Mouse (Mus musculus): ENCODE measurements around the gene Tmem240. TPM values are rescaled to one million over a fixed set of nuclear protein-coding genes. Genes with fewer than 3 reads are reported as not detected.
A peak's percentile ranks its signal among the peaks of the same experiment; 100 is the strongest.
"Not testable (repeated sequence)": the region's sequence is repeated elsewhere in the genome, so short reads cannot be mapped to it uniquely, and the experiment has no call there.

Gene Tmem240
- polyA plus RNA-seq, 1 experiment from 2014 or later = 12.0 TPM

GRCm38 (mm10) chr4:155738262-155738661 lies 3.7 kb downstream of the Tmem240 start:
- Histone ChIP-seq H3K9me3 (no peaks in the 10 kb centered on the region), H3K27ac (replicated peaks) (no peak overlapping the region), H3K4me1 (replicated peaks) (peaks cover 42% of the 10 kb centered on the region), H3K36me3 (peaks cover 58% of the 10 kb centered on the region), H3K27me3 (no peaks in the 10 kb centered on the region), H3K9ac (no peak overlapping the region), H3K4me2 (no peak overlapping the region), H3K4me3 (no peak overlapping the region)
- WGBS = 72% methylated on average over 8 of the region's 8 CpGs
- ATAC-seq (ENCODE audit: low read depth) = no peak

GRCm38 (mm10) chr4:155739152-155739551 lies 4.6 kb downstream of the Tmem240 start:
- 83% methylated on average over 6 of the region's 6 CpGs for WGBS
- Histone ChIP-seq H3K27ac (replicated peaks) (no peak overlapping the region), H3K36me3 (peaks cover 66% of the 10 kb centered on the region)

GRCm38 (mm10) chr4:155739741-155740636 lies 5.4 kb downstream of the Tmem240 start:
- 0 out of 2 replicates have a peak, but pooled peaks have one; percentile 12 for ATAC-seq (ENCODE audit: low read depth)
- H3K27ac ChIP-seq (replicated peaks) = no peak overlapping the region
- 77% methylated on average over 37 of the region's 37 CpGs for WGBS

More at GRCm38 (mm10) chr4:155739152-155739551, 4.6 kb downstream of the Tmem240 start:
- Histone ChIP-seq H3K27me3 (no peaks in the 10 kb centered on the region), H3K4me2 (no peak overlapping the region), H3K9me3 (no peaks in the 10 kb centered on the region), H3K9ac (no peak overlapping the region), H3K4me1 (replicated peaks) (peaks cover 33% of the 10 kb centered on the region), H3K4me3 (no peak overlapping the region)
- no peak for ATAC-seq (ENCODE audit: low read depth)

DNA sequence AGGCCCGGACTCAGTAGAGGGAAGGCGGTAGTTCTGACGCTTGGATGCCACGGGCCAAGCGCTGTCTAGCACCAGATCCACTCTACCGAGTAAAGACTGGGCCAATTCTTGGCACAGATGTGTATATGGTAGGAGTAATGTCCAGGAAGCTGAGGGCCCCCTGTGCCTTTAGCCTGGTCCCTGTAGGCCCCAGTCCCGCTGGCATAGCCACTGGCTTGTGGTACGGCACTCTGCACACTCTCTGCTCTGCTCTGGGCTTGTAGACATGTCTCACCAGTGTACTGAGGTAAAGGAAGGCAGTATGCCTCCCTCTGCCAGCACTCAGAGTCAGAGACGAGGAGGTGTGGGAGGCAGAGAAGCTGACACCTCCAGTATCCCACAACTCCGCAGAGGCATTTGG lies 6.1 kb downstream of the Tmem240 start:
- not testable (repeated sequence) for H3K4me2 ChIP-seq; H3K9ac ChIP-seq; ATAC-seq (ENCODE audit: low read depth); H3K9me3 ChIP-seq; H3K27ac ChIP-seq (replicated peaks); H3K4me3 ChIP-seq; H3K27me3 ChIP-seq
- Histone ChIP-seq H3K36me3 (peaks cover 81% of the 10 kb centered on the region), H3K4me1 (replicated peaks) (peaks cover 26% of the 10 kb centered on the region)
- WGBS = 91% methylated on average over 10 of the region's 10 CpGs

More at GRCm38 (mm10) chr4:155739741-155740636, 5.4 kb downstream of the Tmem240 start:
- Histone ChIP-seq H3K4me3 (no peak overlapping the region), H3K9ac (no peak overlapping the region), H3K4me1 (replicated peaks) (peaks cover 30% of the 10 kb centered on the region), H3K27me3 (no peaks in the 10 kb centered on the region), H3K36me3 (peaks cover 74% of the 10 kb centered on the region), H3K9me3 (no peaks in the 10 kb centered on the region), H3K4me2 (no peak overlapping the region)

- H3K9me3 ChIP-seq = no peaks in the 10 kb centered on the region
- 91% methylated on average over 5 of the region's 5 CpGs for WGBS
- ATAC-seq (ENCODE audit: low read depth) = no peak
Measured at GRCm38 (mm10) chr4:155742684-155743083, 8.1 kb downstream of the Tmem240 start.

DNA sequence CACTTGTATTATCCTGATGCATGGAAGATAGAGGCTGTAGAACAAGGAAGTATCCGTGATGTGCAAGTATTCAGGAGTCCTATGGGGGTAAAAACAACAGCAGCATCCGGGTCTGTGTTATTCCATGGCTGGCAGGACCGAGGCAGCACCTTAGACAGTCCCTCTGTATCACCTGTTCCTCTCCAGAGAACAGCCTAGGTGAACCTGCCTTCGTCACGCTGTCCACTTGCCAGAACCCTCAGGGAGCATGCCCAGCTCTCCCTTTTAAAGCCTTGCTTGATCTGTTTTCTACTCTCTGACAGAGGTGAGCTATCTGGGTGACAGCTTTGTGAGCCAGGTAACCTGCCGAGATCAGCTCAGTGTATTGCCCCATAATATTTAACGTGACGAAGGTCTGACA lies 9.9 kb downstream of the Tmem240 start:
- Histone ChIP-seq H3K4me2 (no peak overlapping the region), H3K9me3 (no peaks in the 10 kb centered on the region), H3K27me3 (no peaks in the 10 kb centered on the region), H3K9ac (no peak overlapping the region), H3K36me3 (peaks cover 99% of the 10 kb centered on the region), H3K4me3 (no peak overlapping the region), H3K4me1 (replicated peaks) (no peaks in the 10 kb centered on the region; the same call in 1 of the 2 replicates), H3K27ac (replicated peaks) (no peak overlapping the region)
- WGBS = 94% methylated on average over 8 of the region's 8 CpGs
- no peak for ATAC-seq (ENCODE audit: low read depth)

More at GRCm38 (mm10) chr4:155742684-155743083, 8.1 kb downstream of the Tmem240 start:
- no peaks in the 10 kb centered on the region for H3K27me3 ChIP-seq
- H3K4me3 ChIP-seq = no peak overlapping the region
- H3K36me3 ChIP-seq = peaks cover 90% of the 10 kb centered on the region
- no peak overlapping the region for H3K27ac ChIP-seq (replicated peaks)
- peaks cover 6% of the 10 kb centered on the region for H3K4me1 ChIP-seq (replicated peaks)
- no peak overlapping the region for H3K9ac ChIP-seq
- H3K4me2 ChIP-seq = no peak overlapping the region

DNA sequence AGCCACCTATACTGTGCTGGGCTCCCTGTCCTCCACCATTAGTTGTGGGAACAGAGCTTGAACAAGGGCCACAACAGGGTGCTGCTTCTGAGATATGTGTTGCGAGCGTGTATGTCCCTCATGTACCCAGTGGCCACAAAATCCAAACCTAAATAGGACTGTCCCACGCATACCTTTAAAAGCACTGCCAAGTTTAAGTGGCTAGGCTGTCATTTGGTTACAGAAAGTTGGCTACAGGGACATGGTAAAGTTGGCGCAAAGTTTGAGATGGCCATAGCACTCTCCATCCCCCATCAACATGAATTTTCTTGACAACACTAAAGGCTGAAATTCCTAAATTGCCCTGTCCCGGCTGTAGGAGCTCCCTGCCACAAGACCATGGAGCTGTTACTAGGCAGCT lies 10.5 kb downstream of the Tmem240 start:
- Histone ChIP-seq H3K4me3 (no peak overlapping the region), H3K9me3 (no peaks in the 10 kb centered on the region), H3K36me3 (peaks cover 99% of the 10 kb centered on the region), H3K27ac (replicated peaks) (no peak overlapping the region), H3K4me1 (replicated peaks) (no peaks in the 10 kb centered on the region), H3K27me3 (no peaks in the 10 kb centered on the region), H3K4me2 (no peak overlapping the region), H3K9ac (no peak overlapping the region)
- no peak for ATAC-seq (ENCODE audit: low read depth)
- 94% methylated on average over 5 of the region's 5 CpGs for WGBS

DNA sequence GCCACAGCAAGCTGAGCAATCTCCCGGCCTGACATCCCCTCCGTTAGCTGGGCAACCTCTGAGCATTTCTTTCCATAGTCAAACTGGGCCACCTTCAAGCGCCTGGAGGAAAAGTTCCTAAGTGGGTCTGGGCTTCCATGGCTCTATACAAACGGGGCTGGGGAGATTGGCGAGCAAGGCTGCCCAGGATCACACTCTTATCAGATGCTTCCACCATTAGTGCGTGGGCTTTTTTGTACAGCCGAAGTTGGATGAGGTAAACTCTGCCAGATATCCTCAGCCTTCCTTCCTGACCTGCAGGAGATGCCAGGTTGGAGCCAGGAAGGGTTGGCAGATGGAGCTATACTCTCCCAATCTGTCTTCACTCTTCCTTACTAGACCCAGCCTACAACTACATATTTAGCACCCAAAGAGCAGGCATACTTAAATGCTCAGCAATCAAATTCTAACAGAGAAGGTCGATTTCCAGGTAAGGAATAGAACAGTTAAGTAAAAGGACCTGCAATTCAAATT lies 11.5 kb downstream of the Tmem240 start:
- H3K36me3 ChIP-seq = peaks cover 99% of the 10 kb centered on the region
- H3K9me3 ChIP-seq = no peaks in the 10 kb centered on the region
- no peaks in the 10 kb centered on the region for H3K4me1 ChIP-seq (replicated peaks)
- 88% methylated on average over 8 of the region's 8 CpGs for WGBS
- no peak overlapping the region for H3K4me2 ChIP-seq
- no peak overlapping the region for H3K4me3 ChIP-seq
- H3K27ac ChIP-seq (replicated peaks) = no peak overlapping the region
- H3K9ac ChIP-seq = no peak overlapping the region
- ATAC-seq (ENCODE audit: low read depth) = no peak
- H3K27me3 ChIP-seq = no peaks in the 10 kb centered on the region

GRCm38 (mm10) chr4:155746575-155747490 lies 12.2 kb downstream of the Tmem240 start:
- no peak overlapping the region for H3K9ac ChIP-seq
- H3K9me3 ChIP-seq = no peaks in the 10 kb centered on the region
- H3K27me3 ChIP-seq = no peaks in the 10 kb centered on the region
- peaks cover 98% of the 10 kb centered on the region for H3K36me3 ChIP-seq
- ATAC-seq (ENCODE audit: low read depth) = no peak
- no peak overlapping the region for H3K27ac ChIP-seq (replicated peaks)
- no peaks in the 10 kb centered on the region for H3K4me1 ChIP-seq (replicated peaks)
- no peak overlapping the region for H3K4me2 ChIP-seq
- H3K4me3 ChIP-seq = no peak overlapping the region
- WGBS = 87% methylated on average over 17 of the region's 17 CpGs

DNA sequence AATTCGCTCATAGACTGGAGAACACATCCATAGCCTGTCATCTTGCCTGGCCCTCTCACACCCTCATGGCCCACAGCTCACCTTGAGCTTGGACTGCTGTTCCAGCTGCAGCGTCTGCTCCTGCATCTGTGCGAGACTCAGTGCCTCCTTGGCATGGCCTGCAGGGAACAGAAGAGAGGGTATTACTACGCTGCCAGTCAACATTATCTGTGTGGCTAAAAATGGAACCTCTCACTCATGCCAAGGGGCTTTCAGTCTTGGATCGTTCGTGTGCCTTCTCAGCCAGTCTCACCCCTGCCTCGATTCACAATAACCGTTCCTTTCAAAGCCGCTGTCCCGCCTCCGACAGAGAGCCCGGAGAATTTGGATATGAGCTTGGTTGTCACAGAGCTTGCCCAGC lies 22.4 kb downstream of the Tmem240 start:
- ATAC-seq (ENCODE audit: low read depth) = no peak
- no peak overlapping the region for H3K4me2 ChIP-seq
- no peak overlapping the region for H3K27ac ChIP-seq (replicated peaks)
- 94% methylated on average over 12 of the region's 12 CpGs for WGBS
- H3K4me1 ChIP-seq (replicated peaks) = peaks cover 31% of the 10 kb centered on the region
- no peaks in the 10 kb centered on the region for H3K9me3 ChIP-seq
- H3K9ac ChIP-seq = no peak overlapping the region
- H3K27me3 ChIP-seq = no peaks in the 10 kb centered on the region
- H3K4me3 ChIP-seq = no peak overlapping the region
- peaks cover 55% of the 10 kb centered on the region for H3K36me3 ChIP-seq

DNA sequence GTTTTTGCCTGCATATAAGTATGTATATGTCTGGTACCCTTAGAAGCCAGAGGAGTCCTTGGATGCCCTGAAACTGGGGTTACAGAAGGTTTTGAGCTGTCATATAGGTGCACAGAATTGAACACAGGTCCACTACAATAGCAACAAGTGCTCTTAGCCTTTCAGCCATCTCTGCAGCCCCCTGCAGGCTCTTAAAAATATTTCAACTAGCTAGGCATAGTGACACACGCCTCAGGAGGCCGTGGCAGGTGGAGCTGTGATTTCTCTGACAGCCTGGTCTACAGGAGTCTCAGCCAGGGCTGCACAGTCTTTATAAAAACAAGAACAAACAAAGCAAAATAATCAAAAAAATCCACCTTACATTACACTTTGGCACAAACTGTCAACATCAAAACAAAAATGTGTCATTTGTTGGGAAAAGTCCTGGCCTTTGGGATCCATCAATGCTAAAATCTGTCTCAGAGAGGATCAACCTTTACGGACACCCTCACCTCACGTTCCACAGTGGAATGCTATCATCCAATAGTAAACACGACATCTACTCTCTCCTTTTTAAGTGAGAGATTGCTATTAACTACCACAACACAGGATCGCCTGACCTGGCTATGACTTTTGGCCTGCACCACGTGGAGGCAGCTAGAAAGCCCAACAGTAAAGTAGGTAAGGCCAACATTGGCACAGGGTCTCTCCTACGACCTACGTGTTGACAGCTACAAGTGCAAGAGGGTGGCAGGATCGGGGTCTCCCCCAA lies 25.4 kb downstream of the Tmem240 start:
- Histone ChIP-seq H3K9me3 (no peaks in the 10 kb centered on the region), H3K4me2 (peak overlapping the region; percentile 100), H3K27me3 (no peaks in the 10 kb centered on the region), H3K36me3 (peaks cover 26% of the 10 kb centered on the region), H3K4me1 (replicated peaks) (peaks cover 31% of the 10 kb centered on the region), H3K9ac (peak overlapping the region; percentile 82), H3K4me3 (peak overlapping the region; percentile 90), H3K27ac (replicated peaks) (0 out of 2 replicates have a peak overlapping the region, but pooled peaks have one; percentile 54)
- peak; percentile 49 for ATAC-seq (ENCODE audit: low read depth)
- WGBS = 2% methylated on average over 10 of the region's 10 CpGs

All from neural tube, embryonic 13.5 days (tissue).